Mouse (Mus musculus) CH12F3 (cell line): Measurements from ENCODE around the gene Scn11a.

ENCODE experiments used
- in situ Hi-C: fragments of 300-500 bp; cut with MboI; formaldehyde crosslinking; loops from 2 replicates; pipeline ENCODE4 v1.14.3; 2020; ENCODE audit warnings: low sequenced_read_pairs

Scn11a gene

DNA sequence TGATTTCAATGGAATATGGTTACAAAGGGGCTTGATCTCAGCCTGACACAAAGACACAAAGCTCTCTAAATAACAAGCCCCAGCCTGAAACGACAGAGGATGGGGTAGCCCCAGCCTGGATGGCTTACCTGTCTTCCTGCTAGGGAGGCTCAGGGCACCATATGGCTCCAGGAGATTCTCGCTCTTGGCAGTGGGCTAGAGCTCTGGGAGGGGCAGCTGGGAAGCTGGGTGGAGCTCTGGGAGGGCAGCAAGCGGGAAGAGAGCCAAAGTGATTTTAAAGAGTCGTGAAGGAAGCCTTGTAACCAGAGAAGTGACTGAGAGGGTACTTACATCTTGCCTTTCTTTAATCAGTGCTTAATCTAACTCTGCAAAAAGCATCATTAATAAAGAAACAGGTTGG is at the start of gene Scn11a:
TSS of gene Scn11a (minus strand) at position 160 of the 400 bp plus-strand sequence.
- in situ Hi-C loops: no loop called here

DNA sequence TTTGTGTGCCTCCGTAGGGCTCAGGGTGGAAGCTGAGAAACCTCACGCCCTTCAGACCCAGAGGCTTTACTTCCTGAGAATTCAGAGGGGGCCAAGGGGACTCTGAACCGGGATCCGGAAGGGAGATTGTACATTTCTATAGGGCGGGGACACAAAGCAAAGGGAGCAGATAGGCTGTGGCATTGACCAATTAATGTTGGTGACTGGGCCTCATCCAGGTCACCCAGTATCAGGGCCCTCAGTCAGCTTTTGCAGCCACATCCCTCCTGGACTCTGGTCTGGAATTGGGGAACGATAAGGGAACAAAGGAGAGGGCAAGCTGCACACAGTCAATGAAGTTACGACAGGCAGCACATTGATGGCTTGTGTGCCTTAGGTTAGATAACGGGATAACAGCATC is 28.9 kb upstream of the Scn11a start:
- in situ Hi-C loops: no loop called here

DNA sequence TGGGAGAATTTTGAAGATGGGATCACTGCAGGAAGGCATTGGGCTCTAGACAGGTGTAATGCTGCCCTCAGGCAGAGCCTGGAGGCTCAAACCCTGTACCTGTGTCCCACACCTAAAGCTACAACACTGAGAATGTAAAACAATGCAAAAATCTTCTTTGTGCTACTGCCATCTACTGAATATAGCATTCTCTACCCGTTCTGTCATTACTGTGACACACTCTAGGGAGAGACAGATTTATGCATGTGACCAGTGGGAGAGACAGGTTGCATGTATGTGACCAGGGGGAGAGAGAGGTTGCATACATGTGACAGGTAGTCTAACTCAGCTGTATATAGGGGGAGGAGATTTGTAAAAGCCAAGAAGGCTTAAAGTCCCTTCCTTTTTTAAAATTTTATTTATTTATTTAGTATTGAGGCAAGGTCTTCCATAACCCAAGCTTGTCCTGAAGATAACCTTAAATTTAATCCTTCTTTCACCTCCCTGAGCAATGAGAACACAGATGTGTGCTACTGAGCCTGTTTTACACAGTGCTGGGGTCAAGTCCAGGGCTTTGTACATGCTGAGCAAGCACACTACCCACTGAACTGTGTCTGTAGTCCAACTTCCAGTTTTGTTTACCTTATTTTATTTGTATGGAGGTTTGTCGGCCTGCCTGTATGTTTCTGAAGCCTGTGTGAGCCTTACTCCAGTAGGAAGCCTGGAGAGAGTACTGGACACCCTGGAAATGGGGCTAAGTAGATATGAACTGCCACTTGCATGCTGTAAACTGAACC is 28.0 kb upstream of the Scn11a start:
- in situ Hi-C loops: no loop called here

DNA sequence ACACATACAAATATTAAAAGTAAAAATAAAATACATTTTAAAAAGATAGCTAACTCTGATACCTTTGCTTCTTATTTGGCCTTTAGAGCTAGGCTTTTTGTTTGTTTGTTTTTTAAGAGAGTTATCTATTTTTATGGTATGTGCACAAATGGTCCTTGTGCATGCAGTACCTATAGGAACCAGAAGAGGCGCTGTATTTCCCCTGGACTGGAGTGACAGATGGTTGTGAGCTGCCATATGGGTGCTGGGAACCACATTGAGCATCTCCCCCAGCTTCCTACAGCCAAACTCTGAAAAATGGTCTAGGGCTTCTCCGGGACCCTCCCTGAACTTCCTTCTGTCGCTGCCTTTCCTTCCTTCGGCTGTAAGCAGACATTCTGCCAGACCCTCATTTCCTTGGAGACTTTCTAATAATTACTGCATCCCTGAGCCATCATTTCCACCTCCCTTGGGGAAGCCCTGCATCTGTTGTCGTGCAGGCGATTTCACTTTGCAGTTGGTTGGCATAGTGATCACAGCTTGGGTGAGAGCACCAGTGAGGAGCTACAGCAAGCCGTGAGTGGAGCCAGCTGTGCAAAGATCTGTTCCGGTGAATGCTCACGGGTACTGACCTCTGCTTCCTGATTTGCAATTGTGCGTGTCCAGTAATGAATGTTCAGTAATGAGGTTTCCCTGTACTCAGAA is 27.2 kb upstream of the Scn11a start:
- in situ Hi-C loops: no loop called here

DNA sequence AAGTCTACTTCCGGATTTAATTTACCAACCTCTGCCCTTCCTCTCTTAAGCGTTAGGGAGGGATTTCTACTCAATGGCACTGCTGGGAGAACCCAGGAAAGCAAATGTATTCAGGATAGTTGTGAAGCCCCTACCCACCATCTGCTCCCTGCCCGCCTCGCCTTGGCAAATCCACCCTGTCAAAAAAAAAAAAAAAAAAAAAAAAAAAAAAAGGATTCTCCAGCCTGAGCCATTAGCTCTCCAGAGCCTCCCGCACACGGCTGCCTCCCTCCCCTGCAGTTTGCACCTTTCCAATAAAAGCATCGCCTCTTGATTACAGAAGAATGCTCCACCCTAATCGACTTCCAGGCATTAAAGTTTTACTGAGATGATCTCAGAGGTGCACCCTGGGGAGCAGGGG is 24.0 kb upstream of the Scn11a start:
- in situ Hi-C loops: no loop called here

DNA sequence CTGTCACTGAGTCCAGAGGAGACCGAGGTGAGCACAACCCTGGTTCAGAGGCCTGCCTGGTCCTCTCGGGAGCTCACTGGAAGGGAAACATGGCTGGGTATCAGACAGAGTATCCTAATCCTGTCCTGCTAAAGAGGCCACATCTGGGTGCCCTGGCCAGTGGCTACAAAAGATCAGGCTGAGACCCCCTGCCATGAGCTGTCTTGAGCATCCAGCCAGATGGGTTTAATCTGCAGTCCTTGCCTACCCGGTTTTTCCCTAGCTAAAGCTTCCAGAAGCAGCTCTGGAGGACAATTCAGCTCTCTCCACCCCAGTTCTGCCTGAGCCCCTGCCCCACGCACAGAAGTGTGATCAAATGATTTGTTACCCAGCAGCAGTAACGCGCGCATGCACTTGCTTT is 23.4 kb upstream of the Scn11a start:
- in situ Hi-C loops: no loop called here

DNA sequence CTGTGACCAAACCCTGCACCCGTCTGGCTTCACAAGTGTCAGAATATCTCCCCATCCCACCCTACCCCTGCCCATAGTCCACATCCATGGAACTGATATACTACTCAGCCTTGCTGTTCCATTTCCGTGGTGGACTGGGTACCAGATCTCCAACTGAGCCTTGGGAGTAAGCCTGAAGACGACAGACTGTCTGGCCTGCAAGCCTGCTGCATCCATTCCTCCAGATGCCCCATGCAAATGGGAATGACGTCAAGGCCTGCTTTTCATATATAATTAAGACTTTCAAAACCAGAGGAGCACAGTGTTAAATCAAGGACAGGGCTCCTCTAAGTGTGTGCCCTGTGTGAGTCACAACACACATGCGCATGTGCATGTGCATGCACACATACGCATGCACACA is 21.9 kb upstream of the Scn11a start:
- in situ Hi-C loops: no loop called here

DNA sequence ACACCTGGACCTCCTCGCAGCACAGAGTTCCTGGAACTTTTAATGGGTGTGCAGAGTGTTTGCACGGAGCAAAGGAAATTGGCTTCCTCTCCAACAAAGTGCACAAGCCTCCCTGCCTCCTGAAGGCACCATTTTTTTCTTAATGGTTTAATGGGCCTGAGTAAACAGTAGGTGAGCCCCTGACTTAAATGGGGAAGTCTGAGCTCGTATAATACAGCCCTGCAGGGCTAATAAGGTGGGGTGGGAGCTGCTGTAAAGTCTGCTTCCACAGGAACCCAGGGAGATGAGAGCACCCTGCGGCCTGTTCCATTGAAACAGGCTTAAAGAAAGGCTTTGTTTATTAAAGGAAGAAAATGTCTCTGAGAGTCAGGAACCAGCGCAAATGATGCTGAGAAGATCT is 19.5 kb upstream of the Scn11a start:
- in situ Hi-C loops: no loop called here

DNA sequence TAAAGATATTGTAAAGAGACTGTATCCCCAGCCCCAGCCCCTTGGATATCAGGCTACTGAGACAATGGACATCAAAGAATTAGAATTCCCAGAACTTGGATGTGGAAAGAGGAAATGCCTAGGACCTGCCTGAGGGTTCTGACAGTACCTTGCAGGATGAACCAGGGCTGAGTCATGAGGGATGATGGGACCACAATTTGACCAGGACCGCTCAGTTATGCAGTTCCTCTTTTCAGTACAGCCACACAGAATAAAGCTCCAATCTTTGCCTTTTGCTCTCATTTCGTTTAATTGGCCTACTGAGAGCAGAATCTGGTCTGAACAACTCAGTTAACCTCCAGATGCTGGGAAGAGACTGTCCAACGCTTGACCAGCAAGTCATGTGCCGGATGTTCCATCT is 18.3 kb upstream of the Scn11a start:
- in situ Hi-C loops: no loop called here

DNA sequence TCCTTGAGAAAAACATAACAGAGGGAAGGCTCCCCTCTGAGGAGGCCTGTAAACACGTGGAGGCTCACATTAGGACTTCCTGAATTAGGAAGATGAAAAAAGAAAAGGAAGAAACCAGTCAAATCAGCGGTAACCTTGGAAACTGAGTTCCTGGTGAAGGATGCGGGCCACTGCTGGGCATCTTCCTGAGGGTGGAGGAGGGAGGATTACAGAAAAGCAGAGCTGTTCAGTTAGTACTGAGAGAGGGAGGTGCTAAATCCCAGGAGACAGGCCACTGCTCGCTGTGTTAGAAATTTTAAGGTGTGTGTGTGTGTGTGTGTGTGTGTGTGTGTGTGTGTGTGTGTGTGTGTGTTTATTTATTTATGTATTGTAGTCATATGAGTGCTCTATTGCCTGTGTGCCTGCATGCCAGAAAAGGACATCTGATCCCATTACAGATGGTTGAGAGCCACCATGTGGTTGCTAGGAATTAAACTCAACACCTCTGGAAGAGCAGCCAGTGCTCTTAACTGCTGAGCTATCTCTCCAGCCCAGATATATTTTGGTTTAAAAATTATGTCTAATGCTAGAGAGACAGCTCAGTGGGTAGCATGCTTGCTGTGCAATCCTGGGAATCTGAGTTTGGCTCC is 17.4 kb upstream of the Scn11a start:
- in situ Hi-C loops: no loop called here

DNA sequence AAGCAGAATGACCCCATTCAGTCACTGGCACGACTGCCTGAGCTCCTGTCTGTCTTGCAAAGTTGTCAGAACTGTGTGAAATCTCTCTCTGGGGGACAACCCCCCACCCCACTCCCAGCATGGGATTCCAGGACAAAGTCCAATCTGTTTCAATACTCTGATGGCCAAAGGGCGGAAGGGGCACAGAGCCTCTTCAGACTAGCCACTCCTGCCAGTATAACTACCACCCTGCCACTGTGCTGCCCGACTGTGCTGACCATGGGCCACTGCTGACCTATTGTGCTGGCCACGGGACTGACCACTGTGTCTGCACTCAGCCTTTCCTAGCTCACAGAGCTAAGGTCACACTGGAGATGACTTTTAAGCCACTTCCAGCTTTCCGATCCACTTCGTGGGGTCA is 16.8 kb upstream of the Scn11a start:
- in situ Hi-C loops: no loop called here

DNA sequence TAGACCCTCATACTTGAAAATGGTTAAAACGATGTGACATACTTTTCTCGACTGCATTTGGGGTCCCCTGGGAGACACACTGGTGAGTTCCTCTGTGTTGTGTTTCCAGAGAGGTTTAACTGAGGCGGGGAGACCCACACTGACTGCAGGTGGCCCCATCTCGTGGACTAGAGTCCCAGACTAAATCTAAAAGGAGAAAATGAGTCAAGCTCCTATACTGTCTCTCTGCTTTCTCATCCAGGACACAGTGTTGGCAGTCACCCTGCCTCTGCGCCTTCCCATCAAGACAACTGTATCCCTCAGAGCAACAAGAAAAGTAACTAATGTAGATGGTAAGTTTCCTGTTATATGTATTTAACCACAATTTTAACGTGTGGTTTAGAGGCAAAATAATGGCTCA is 15.9 kb upstream of the Scn11a start:
- in situ Hi-C loops: no loop called here

DNA sequence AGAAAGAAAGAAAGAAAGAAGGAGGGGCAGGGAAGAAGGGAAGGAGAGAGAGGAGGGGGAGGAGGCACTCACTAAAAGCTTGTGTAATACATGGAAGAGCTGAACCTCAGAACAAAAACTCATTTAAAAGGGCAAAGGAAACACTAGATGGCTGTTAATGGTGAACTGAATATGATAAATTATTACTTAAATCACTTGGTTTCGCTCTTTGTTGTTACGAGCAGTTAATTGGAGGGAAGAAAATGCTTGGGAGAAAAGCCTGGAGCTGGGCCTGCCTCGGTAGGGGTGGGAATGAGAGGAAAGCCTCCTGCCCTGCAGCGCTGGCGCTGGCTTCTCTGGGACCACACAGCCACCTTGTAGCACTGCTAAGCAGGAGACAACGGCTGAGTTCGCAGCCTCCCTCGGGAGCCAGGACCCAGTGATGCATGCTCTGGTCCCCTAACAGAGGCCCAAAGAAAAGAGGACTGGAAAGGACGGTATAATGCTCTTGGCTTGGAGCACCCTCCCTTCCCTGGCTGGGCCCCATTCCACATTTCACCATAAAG is 10.4 kb upstream of the Scn11a start:
- in situ Hi-C loops: no loop called here

DNA sequence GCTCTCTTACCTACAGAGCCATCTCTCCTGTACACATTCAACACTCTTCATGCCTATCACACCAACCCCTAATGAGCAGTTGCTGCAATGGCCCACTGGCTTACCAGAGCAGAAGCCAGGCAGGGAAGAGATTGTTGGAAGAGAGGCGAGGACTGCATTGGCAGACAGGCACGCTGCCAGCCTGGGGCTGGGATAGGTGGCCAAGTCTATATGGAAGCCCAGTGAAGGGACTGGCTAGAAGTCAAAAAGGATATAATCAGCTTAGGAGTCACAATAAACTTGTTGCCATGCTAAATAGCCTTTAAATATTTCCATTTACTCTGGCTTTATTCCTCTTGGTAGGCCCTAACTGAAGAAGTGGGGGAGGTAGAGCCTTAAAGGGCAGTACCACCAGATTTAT is 5.7 kb upstream of the Scn11a start:
- in situ Hi-C loops: no loop called here

DNA sequence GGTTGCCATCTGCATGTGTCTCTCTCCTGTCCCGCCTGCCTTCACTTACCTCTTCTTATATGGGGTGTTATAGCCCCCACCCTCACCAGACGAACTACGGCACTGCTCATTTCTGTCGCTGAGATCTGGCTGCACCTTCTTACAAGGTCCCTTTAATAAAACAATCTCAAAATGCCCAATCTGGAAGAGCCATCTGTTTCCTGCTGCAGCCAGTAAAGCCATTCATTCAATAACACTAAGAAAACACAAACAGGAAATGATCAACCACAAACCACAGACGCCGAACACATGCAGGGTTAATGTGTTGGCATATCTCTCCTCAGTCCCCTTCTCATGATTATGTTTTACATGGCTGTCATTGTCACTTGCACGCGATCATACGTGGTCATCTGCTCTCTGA is 1.5 kb downstream of the Scn11a start:
- in situ Hi-C loops: no loop called here

DNA sequence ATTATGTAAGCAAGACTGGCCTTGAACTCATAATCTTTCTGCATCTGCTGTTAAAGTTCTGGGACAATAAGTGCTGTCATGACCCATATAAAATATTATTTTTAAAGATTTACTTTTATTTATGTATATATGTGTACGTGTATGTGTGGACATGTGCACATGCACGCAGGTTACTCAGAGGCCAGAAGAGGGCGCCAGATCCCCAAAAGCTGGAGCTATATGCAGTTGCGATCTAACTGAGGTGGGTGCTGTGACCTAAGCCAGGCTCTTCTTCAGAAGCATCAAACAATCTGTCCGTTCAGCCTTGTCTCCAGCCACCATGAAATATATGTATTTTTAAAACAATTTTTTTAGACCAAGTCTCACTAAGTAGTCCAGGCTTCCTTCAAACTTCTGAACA is 11.6 kb downstream of the Scn11a start:
- in situ Hi-C loops: no loop called here

DNA sequence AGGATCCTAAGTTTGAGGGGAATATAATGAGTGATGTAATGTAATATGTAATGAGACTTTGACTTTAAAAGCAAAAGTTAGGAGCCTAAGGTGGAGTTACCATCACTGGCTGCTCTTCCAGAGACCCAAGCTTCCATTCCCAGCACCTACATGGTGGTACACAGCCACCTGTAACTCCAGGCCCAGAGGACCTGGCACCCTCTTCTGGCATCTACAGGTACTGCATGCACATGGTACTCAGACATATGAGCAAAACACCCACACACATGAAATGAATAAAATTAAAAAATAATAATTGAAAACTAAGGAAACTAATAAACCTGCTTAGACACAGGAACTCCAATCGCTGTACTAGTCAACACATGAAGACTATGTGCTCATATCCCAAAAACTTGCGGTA is 18.8 kb downstream of the Scn11a start:
- in situ Hi-C loops: no loop called here

DNA sequence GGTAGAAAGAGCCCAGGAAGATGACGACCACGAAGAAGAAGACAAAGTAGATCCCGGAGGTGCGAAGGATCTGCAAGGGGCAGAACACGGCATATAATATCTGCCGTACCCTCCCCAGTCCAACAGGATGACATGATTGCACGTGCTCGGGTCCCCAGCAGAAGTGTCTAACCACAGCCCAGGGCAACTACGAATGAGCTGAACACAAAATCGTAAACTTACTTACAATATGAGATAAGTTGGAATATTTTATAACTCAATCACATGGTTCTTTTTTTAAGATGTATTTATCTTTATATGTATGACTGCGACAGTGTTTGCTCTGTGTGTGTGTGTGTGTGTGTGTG is 20.8 kb downstream of the Scn11a start:
- in situ Hi-C loops: no loop called here

DNA sequence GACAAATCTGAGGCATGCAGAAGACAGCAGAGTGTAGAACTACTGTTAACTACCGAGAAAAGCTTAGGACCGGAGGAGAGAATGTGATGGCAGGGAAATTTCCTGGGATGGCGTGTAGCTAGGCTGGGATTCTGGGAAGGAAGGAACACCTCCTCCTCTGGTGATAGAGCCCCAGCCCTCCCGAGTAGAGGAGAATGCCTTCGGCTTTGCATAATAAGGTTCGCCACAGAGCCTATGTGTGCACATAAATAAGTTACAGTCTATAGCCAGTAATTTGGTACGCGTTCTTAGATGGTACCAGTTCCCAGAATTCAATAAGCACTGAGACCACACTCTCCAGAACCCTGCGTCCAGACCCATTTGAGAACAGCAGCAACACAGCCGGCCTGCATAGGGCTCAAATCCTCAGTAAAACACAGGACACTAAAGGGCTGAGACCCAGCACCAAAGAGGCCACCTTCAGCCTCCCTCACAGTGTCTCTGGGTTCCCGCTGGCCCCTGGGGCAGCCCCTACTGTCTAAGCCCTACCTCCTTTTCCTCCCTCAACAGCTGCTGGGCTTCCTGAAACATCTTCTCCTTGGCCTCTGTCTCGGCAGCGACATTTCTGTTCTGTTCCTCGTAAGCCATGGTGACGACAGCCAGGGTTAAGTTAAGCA is 21.3 kb downstream of the Scn11a start:
- in situ Hi-C loops: no loop called here

DNA sequence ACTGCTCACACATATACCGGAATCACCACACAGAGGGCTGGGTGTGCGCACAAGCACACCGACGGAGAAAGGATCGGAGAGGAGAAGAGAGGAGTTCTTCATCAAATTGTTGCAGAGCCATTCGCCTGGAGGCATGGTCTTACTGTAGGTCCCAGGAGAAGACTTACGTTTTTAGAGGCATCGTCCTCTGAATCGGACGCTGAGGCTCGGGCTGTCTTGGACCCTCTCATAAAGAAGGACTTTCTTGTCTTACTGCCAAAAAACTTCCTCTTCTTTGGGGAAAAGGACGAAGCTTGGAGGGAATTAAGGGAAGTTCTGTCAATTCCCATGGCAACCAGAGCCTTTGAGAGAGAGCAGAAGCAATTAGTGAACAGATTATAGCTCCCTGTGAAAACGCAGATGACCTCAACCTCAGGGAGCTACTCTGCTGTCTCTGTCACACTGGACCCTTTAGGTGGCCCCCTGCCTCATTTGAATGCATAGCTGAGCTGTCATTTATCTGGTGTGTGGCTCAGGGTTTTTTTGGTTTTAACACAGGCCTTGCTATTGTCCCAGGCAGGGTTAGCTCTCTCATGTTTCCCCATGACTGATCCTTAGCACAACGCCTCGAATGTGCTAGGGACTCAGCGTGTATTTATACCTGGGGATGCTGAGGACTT is 22.0 kb downstream of the Scn11a start:
- in situ Hi-C loops: no loop called here

DNA sequence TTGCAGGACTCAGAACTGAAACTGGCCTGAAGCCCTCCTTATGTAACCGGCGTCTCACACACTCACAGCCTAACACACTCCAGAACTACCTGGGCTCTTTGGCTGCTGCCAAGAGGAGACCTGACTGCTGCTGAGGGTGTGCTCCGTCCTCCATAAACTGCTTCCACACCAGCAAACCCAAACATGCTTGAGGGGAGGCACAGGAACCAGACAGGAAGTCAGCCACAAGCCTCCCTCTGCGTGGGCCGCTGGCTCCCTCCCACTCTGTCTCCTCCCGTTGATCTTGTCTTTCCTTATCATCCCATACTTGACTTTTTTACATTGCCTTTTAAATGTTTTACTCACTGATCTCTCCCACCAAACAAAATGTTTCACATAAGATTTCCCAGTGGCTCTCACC is 23.8 kb downstream of the Scn11a start:
- in situ Hi-C loops: no loop called here
